Mouse (Mus musculus) liver, embryonic 14.5 days (tissue): ENCODE results near the gene Gabrp. TPM values are rescaled to one million over a fixed set of nuclear protein-coding genes. Genes with fewer than 3 reads are reported as not detected.

Experiments used
- ATAC-seq: fragments of 200-750 bp; cut with Nextera tagmentation; 2 replicates; pipeline ENCODE4 v1.8.0; 2017; ENCODE audit warnings: moderate number of reproducible peaks, mild to moderate bottlenecking, moderate library complexity; ENCODE audit not compliant: insufficient read depth
- DNase-seq, 3 experiments: peaks; one replicate each; pipeline ENCODE4 v3.0.0-alpha.2; 2012 to 2013; ENCODE audit warnings: low read depth in 3 of 3, low spot score in 3 of 3
- H3K27ac ChIP-seq: fragments of 300-500 bp; sonication (generic); 2 replicates; pipeline ENCODE4 v1.5.1; 2014; ENCODE audit warnings: moderate library complexity, mild to moderate bottlenecking, control low read depth, inconsistent platforms
- H3K27me3 ChIP-seq: fragments of 300-500 bp; sonication (generic); 2 replicates; pipeline ENCODE4 v1.6.1; 2014; ENCODE audit warnings: mild to moderate bottlenecking, low read length, moderate library complexity; ENCODE audit not compliant: control insufficient read depth, insufficient read depth
- H3K36me3 ChIP-seq: fragments of 300-500 bp; sonication (generic); replicated peaks from 2 replicates; pipeline ENCODE4 v1.6.1; 2014; ENCODE audit warnings: low read depth; ENCODE audit not compliant: control insufficient read depth, insufficient read depth
- H3K4me1 ChIP-seq, 2 experiments: fragments of 200-500 bp in 1 of 2; fragments of 300-500 bp in 1 of 2; sonication (generic) in 1 of 2; replicated peaks; 2 replicates each; pipeline ENCODE4 v1.6.1; 2012 to 2014; ENCODE audit warnings: antibody characterized with exemption in 1 of 2, inconsistent platforms in 1 of 2, low read length in 1 of 2; ENCODE audit not compliant: control insufficient read depth in 2 of 2, insufficient read depth in 2 of 2
- H3K4me2 ChIP-seq: fragments of 300-500 bp; sonication (generic); 2 replicates; pipeline ENCODE4 v1.6.1; 2014; ENCODE audit warnings: low read depth, mild to moderate bottlenecking, control low read depth, moderate library complexity
- H3K4me3 ChIP-seq, 2 experiments: fragments of 200-500 bp in 1 of 2; fragments of 300-500 bp in 1 of 2; sonication (generic) in 1 of 2; 2 replicates each; pipeline ENCODE4 v1.5.1; 2012 to 2014; ENCODE audit warnings: low read depth in 2 of 2, low read length in 2 of 2, mild to moderate bottlenecking in 2 of 2, control low read depth in 1 of 2, inconsistent platforms in 1 of 2, moderate library complexity in 1 of 2; ENCODE audit not compliant: insufficient read depth in 1 of 2
- H3K9ac ChIP-seq: fragments of 300-500 bp; sonication (generic); replicated peaks from 2 replicates; pipeline ENCODE4 v1.6.1; 2014; ENCODE audit warnings: mild to moderate bottlenecking, control low read depth, moderate library complexity
- H3K9me3 ChIP-seq: fragments of 300-500 bp; sonication (generic); 2 replicates; pipeline ENCODE4 v1.6.1; 2016; ENCODE audit warnings: low read length, mixed read lengths; ENCODE audit not compliant: control insufficient read depth
- CTCF ChIP-seq: IDR thresholded peaks from 2 replicates; pipeline ENCODE4 v1.5.1; 2016; ENCODE audit warnings: antibody characterized with exemption, low read depth, control low read depth
- EP300 ChIP-seq: IDR thresholded peaks from 2 replicates; pipeline ENCODE4 v1.6.1; 2016; ENCODE audit warnings: antibody characterized with exemption, low read depth
- WGBS: fragments of 180-500 bp; shearing (Covaris S2); extraction: QIAGEN DNeasy Blood & Tissue Kit; methylation state at CpG from one replicate; pipeline ENCODE4 v1.1.7; 2014; ENCODE audit not compliant: insufficient replicate concordance; 5-methylcytosine and 5-hydroxymethylcytosine counted together
- polyA plus RNA-seq, 2 experiments: library from polyadenylated mRNA; depleted of rRNA in 1 of 2; stranded (reverse) in 1 of 2; unstranded in 1 of 2; fragments of >200 nt; fragmentation: Nextera tagmentation in 1 of 2; extraction: Ambion mirVana in 1 of 2; gene quantifications; 2 replicates each; pipeline versions ENCODE4 v1.2.1 to v1.2.3; 2012 to 2014

The Gabrp gene
- 0.05 and 0.09 TPM in 2 replicates for polyA plus RNA-seq (2012; rRNA removed)
- not detected in 2 replicates for polyA plus RNA-seq (2014; fragmentation: Nextera tagmentation; extraction: Ambion mirVana)

DNA sequence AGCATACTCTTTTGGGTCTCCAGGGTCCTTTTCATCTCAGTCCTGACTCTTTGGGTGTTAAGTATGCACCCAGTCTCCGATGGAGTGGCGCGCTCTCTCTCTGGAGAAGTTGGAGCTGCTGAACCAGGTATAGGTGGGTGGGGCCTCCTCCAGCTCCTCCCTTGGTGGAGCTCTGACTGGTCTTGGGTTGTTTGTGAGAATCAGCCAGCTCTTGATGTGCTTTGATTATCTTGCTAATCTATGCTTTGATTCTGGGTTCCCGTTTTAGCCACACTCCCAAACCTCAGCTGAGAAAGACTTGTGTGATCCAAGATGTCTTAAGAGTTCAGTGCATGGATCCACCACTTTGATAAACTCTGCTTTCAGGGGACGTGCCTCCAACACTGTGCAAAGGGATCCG lies at the start of gene Gabrp:
Gene Gabrp, minus strand, starts transcription at position 101 of the 400 bp plus-strand sequence.
- WGBS: 48% methylated on average over 6 of the region's 6 CpGs

DNA sequence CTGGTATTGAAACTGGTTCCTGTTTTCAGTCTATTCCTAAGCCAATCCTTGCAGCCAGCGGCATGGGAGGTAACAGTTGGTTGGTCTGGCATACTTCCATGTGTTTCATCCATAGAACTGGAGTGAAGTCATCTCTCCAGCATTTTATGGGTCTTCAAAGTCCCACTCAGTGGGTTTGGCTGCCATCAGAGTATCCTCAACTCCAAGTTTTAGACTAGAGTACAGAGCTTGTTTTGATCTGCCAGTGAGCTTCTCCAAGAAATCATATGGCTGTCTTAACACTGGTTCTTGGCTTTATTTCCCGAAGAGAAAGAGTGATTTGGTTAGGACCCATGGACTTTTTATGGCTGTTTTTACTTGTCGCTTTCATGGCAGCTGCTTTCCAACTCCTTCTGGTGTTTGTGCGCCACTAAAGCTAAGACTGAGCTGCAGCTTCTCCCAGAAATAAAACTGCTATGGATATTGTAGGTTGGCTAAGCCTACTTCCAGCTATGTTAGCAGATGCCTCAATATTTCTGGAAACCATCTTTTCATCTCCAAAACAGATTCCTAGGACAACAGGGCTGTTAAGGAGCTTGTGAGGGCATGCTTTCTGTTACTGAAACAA lies 48.5 kb upstream of the Gabrp start:
- WGBS: 52% methylated on average over 4 of the region's 4 CpGs
- no peaks in the 10 kb centered on the region for H3K27me3 ChIP-seq
- H3K9me3 ChIP-seq: no peaks in the 10 kb centered on the region
- no peaks in the 10 kb centered on the region for H3K4me1 ChIP-seq
- no peak for DNase-seq
- H3K4me2 ChIP-seq: no peak overlapping the region
- no peak overlapping the region for H3K4me3 ChIP-seq
- H3K9ac ChIP-seq: no peak overlapping the region
- H3K36me3 ChIP-seq: no peaks in the 10 kb centered on the region
- TF ChIP-seq EP300: no peak
- TF ChIP-seq CTCF: no peak
- no peak for ATAC-seq
- no peak overlapping the region for H3K27ac ChIP-seq

More for the DNA sequence above, at the start of gene Gabrp:
- no peak within 1 kb of the TSS for H3K9ac ChIP-seq
- H3K36me3 ChIP-seq: no peaks in the 10 kb centered on the region
- no peak within 1 kb of the TSS for H3K4me2 ChIP-seq
- H3K27me3 ChIP-seq: no peaks in the 10 kb centered on the region
- H3K4me1 ChIP-seq: no peaks in the 10 kb centered on the region
- no peak within 1 kb of the TSS for H3K4me3 ChIP-seq
- no peak within 1 kb of the TSS for H3K27ac ChIP-seq
- ATAC-seq (no peak), DNase-seq (no peak)
- no peaks in the 10 kb centered on the region for H3K9me3 ChIP-seq
- TF ChIP-seq EP300 (no peak), CTCF (no peak)

- no peak overlapping the region for H3K4me3 ChIP-seq
- no peak overlapping the region for H3K9ac ChIP-seq
- H3K4me1 ChIP-seq: no peaks in the 10 kb centered on the region
- H3K4me2 ChIP-seq: no peak overlapping the region
- H3K9me3 ChIP-seq: no peaks in the 10 kb centered on the region
- no peaks in the 10 kb centered on the region for H3K27me3 ChIP-seq
- DNase-seq (peak in 1 of 3 experiments; percentile 1), ATAC-seq (no peak)
- H3K27ac ChIP-seq: no peak overlapping the region
- TF ChIP-seq CTCF (peak; percentile 85), EP300 (no peak)
- no peaks in the 10 kb centered on the region for H3K36me3 ChIP-seq
- 5% methylated on average over 15 of the region's 15 CpGs for WGBS
Observed at GRCm38 (mm10) chr11:33614218-33614617, 35.5 kb upstream of the Gabrp start.

DNA sequence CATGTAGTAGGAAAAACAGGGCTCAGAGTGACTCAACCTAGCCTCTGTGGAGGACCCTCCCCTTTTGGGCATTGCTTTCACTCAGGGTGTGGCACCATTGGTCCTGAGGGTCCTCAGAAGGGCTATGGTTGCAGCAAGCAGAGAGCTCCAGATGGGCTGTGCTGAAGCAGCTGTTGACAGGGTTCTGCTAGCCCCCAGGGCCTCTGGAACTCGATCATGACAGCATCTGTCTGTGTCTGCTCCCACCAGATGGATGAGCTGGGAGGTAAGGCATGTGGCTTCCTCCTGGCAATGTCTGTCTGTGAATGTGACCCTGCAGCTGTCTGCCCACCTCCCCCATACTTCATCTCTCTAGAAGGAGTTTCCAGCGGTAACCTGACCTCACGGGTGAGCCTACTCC lies 29.0 kb upstream of the Gabrp start:
- Histone ChIP-seq H3K36me3 (no peaks in the 10 kb centered on the region), H3K9me3 (no peaks in the 10 kb centered on the region), H3K27ac (no peak overlapping the region), H3K9ac (no peak overlapping the region), H3K27me3 (no peaks in the 10 kb centered on the region), H3K4me2 (no peak overlapping the region), H3K4me3 (no peak overlapping the region), H3K4me1 (no peaks in the 10 kb centered on the region)
- TF ChIP-seq CTCF: no peak
- no peak for TF ChIP-seq EP300
- DNase-seq: no peak
- 34% methylated on average over 3 of the region's 3 CpGs for WGBS
- no peak for ATAC-seq

DNA sequence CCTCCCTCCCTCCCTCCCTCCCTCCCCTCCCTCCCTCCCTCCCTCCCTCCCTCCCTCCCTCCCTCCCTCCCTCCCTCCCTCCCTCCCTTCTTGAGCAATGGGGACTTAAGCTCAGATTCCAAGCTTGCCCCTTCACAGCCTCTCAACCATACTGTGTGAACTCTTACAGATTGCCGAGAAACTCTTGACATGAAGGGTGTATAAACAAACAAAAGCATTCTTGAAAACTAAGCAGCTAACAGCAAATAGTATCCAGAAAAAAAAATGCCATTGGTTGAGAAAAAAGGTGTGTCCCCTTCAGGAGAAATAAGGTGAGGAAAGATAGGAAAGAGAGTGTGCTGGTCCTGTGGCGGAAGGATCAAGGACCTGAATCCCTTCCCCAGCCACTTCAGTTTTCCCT lies 24.4 kb upstream of the Gabrp start:
- no peak overlapping the region for H3K9ac ChIP-seq
- no peak overlapping the region for H3K4me2 ChIP-seq
- no peaks in the 10 kb centered on the region for H3K9me3 ChIP-seq
- no peak overlapping the region for H3K4me3 ChIP-seq
- no peaks in the 10 kb centered on the region for H3K27me3 ChIP-seq
- ATAC-seq: no peak
- 58% methylated on average over 2 of the region's 2 CpGs for WGBS
- H3K27ac ChIP-seq: no peak overlapping the region
- no peak for DNase-seq
- H3K36me3 ChIP-seq: no peaks in the 10 kb centered on the region
- TF ChIP-seq CTCF: no peak
- H3K4me1 ChIP-seq: no peaks in the 10 kb centered on the region
